ENCODE assay signal across 10 mouse cellular contexts in the genomic region with DNA sequence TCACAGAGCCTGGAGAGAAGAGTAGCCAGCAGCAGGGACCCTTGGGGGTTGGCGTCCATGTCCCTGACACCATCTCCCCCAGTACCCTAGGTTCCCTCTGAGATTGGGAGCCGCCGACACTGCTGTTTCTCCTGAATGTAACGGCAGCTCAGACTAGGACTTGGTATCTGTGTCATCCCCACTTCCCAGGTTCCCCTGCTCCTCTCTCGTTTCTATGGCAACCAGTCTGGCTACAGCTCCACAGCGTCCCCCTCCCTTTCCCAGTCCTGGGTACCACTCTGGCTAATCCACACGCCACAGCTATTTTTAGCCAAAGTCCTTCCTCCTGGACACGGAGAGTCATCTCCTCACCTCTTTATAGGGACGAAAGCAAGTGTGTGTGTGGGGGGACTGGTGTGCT. TPM values are rescaled to one million over a fixed set of nuclear protein-coding genes. Genes with fewer than 3 reads are reported as not detected.
DNase-seq lines count a peak whose midpoint lies in the region; ATAC-seq and TF ChIP-seq lines count a peak whose summit lies in the region.
"Had no signal": no experiment of that assay in that cellular context is flagged by ENCODE, and none has a peak within 500 bp of the region (broad histone marks: within the 10 kb centered on the region; RNA-seq: fewer than 3 reads in every experiment).

Kcnj9 (minus strand) TSS at position 188 of the 400 bp plus-strand sequence.

- peak within 1 kb of the TSS; percentile 10; the same call in 1 of the 2 replicates for H3K9ac ChIP-seq in hindbrain, embryonic 15.5 days
- peak within 1 kb of the TSS; percentile 68 for H3K9ac ChIP-seq in midbrain, embryonic 13.5 days (replicated peaks)
- H3K9ac ChIP-seq in lung, postnatal 0 days (replicated peaks; ENCODE audit: low read depth) = no peak within 1 kb of the TSS
- H3K9ac ChIP-seq: heart, embryonic 15.5 days; liver, embryonic 14.5 days had no signal

- H3K4me1 ChIP-seq in hindbrain, embryonic 15.5 days (replicated peaks) = peaks cover 33% of the 10 kb centered on the region
- H3K4me1 ChIP-seq in midbrain, embryonic 13.5 days (replicated peaks) = peaks cover 38% of the 10 kb centered on the region
- H3K4me1 ChIP-seq in lung, postnatal 0 days (ENCODE audit: insufficient read depth, low read depth, low read length) = no peaks in the 10 kb centered on the region; the same call in 1 of the 2 replicates

- no peaks in the 10 kb centered on the region for H3K27me3 ChIP-seq in hindbrain, embryonic 15.5 days
- peaks cover 33% of the 10 kb centered on the region for H3K27me3 ChIP-seq in midbrain, embryonic 13.5 days
- H3K27me3 ChIP-seq in lung, postnatal 0 days (replicated peaks; ENCODE audit: insufficient read depth, low read length) = peaks cover 39% of the 10 kb centered on the region; the same call in 1 of the 2 replicates

- TF ChIP-seq CTCF in lung, postnatal 0 days (IDR thresholded peaks at IDR 0.05) = no peak

- DNase-seq in MN1 (ENCODE audit: low spot score) = peak; percentile 77
- DNase-seq in cerebellum, postnatal 36 days = peak; percentile 88 to 89
- no peak for DNase-seq in lung, postnatal 0 days (ENCODE audit: low spot score)
- no peak for DNase-seq in Muller cell, postnatal 12 days (ENCODE audit: inconsistent ontology term)
- no peak for DNase-seq in heart, postnatal 4 days

- H3K4me2 ChIP-seq in hindbrain, embryonic 15.5 days = peak within 1 kb of the TSS; percentile 59
- H3K4me2 ChIP-seq in midbrain, embryonic 13.5 days (replicated peaks) = peak within 1 kb of the TSS; percentile 66
- no peak within 1 kb of the TSS for H3K4me2 ChIP-seq in lung, postnatal 0 days (replicated peaks; ENCODE audit: low read depth, low read length)
- H3K4me2 ChIP-seq: heart, embryonic 15.5 days had no signal

- ATAC-seq in hindbrain, embryonic 15.5 days (ENCODE audit: low FRiP score, low read depth) = peak; percentile 89
- ATAC-seq in midbrain, embryonic 13.5 days = peak; percentile 89
- no peak for ATAC-seq in erythroblast, adult 5-6 weeks (replicated peaks; ENCODE audit: low FRiP score, poor library complexity, severe bottlenecking)
- no peak for ATAC-seq in lung, postnatal 0 days

- 15% methylated on average over 9 of the region's 9 CpGs for WGBS in hindbrain, embryonic 15.5 days
- 14% methylated on average over 9 of the region's 9 CpGs for WGBS in midbrain, embryonic 13.5 days
- 22% methylated on average over 9 of the region's 9 CpGs for WGBS in lung, postnatal 0 days

- H3K36me3 ChIP-seq in hindbrain, embryonic 15.5 days = no peaks in the 10 kb centered on the region
- H3K36me3 ChIP-seq in midbrain, embryonic 13.5 days = no peaks in the 10 kb centered on the region
- no peaks in the 10 kb centered on the region for H3K36me3 ChIP-seq in lung, postnatal 0 days (ENCODE audit: insufficient read depth, low read length)
- H3K36me3 ChIP-seq: heart, embryonic 15.5 days had no signal

- peak within 1 kb of the TSS; percentile 57 for H3K27ac ChIP-seq in hindbrain, embryonic 15.5 days (replicated peaks)
- peak within 1 kb of the TSS; percentile 74 for H3K27ac ChIP-seq in midbrain, embryonic 13.5 days
- H3K27ac ChIP-seq in lung, postnatal 0 days (ENCODE audit: low read length) = no peak within 1 kb of the TSS
- H3K27ac ChIP-seq: heart, embryonic 15.5 days; liver, embryonic 14.5 days had no signal

- no peaks in the 10 kb centered on the region for H3K9me3 ChIP-seq in hindbrain, embryonic 15.5 days
- H3K9me3 ChIP-seq in midbrain, embryonic 13.5 days = no peaks in the 10 kb centered on the region
- no peaks in the 10 kb centered on the region for H3K9me3 ChIP-seq in lung, postnatal 0 days (ENCODE audit: low read length)
- H3K9me3 ChIP-seq: heart, embryonic 15.5 days had no signal

- TF ChIP-seq EP300 in lung, postnatal 0 days (IDR thresholded peaks at IDR 0.05) = no peak

- peak within 1 kb of the TSS; percentile 35 for H3K4me3 ChIP-seq in hindbrain, embryonic 15.5 days
- H3K4me3 ChIP-seq in midbrain, embryonic 13.5 days (replicated peaks) = peak within 1 kb of the TSS; percentile 39
- H3K4me3 ChIP-seq in lung, postnatal 0 days (ENCODE audit: low read depth, low read length) = no peak within 1 kb of the TSS
- H3K4me3 ChIP-seq: heart, embryonic 15.5 days had no signal

RNA-seq across cellular contexts. Expression of gene Kcnj9, which starts in this region (rescaled TPM):
- polyA plus RNA-seq in hindbrain, embryonic 15.5 days (2015; fragmentation: Nextera tagmentation; extraction: Ambion mirVana) = 4.1 and 4.3 TPM in 2 replicates
- polyA plus RNA-seq in midbrain, embryonic 13.5 days (2015; fragmentation: Nextera tagmentation; extraction: Ambion mirVana) = 3.6 and 3.9 TPM in 2 replicates
- total RNA-seq in erythroblast, adult 5-6 weeks (2015; ENCODE audit: low replicate concordance) = not detected in 2 replicates
- 2.1 TPM in 1 of 2 replicates, not detected in the other for total RNA-seq in erythroblast, adult 5-6 weeks (2017; ENCODE audit: low replicate concordance)
- not detected in 2 replicates for polyA plus RNA-seq in lung, postnatal 0 days (2015; fragmentation: Nextera tagmentation; extraction: Ambion mirVana)
- total RNA-seq in heart, postnatal 4 days (2021) = not detected
- polyA plus RNA-seq: heart, embryonic 15.5 days had no signal

Comparison
In these comparisons a context has a peak if more than half of its experiments do, and no peak if none do; other contexts are left out.
1. DNase-seq: peak in MN1 (single experiment) and cerebellum, postnatal 36 days (2 of 2); none in lung, postnatal 0 days (single experiment), Muller cell, postnatal 12 days (single experiment) and heart, postnatal 4 days (single experiment).
2. ATAC-seq: peak in hindbrain, embryonic 15.5 days (single experiment) and midbrain, embryonic 13.5 days (single experiment); none in erythroblast, adult 5-6 weeks (single experiment) and lung, postnatal 0 days (single experiment).